ENCODE assay signal across 17 mouse cellular contexts in genomic region chr4:139697755-139698154, GRCm38 (mm10). TPM values are rescaled to one million over a fixed set of nuclear protein-coding genes. Genes with fewer than 3 reads are reported as not detected.
DNase-seq lines count a peak whose midpoint lies in the region; ATAC-seq and TF ChIP-seq lines count a peak whose summit lies in the region.
"Had no signal": no experiment of that assay in that cellular context is flagged by ENCODE, and none has a peak within 500 bp of the region (broad histone marks: within the 10 kb centered on the region; RNA-seq: fewer than 3 reads in every experiment).

No protein-coding gene starts in this region.

- H3K4me2 ChIP-seq in forebrain, postnatal 0 days (ENCODE audit: low read depth): no peak overlapping the region
- H3K4me2 ChIP-seq in midbrain, embryonic 14.5 days (ENCODE audit: low read length): no peak overlapping the region
- no peak overlapping the region for H3K4me2 ChIP-seq in limb, embryonic 14.5 days (replicated peaks; ENCODE audit: low read depth, low read length, severe bottlenecking)
- H3K4me2 ChIP-seq: heart, embryonic 11.5 days had no signal

- H3K9ac ChIP-seq in forebrain, postnatal 0 days: no peak overlapping the region
- H3K9ac ChIP-seq in midbrain, embryonic 14.5 days (replicated peaks; ENCODE audit: low read length): no peak overlapping the region
- no peak overlapping the region for H3K9ac ChIP-seq in limb, embryonic 14.5 days (ENCODE audit: low read depth, low read length, severe bottlenecking)

- H3K9me3 ChIP-seq in forebrain, embryonic 10.5 days: peaks cover 7% of the 10 kb centered on the region; the same call in 1 of the 2 replicates
- H3K9me3 ChIP-seq in forebrain, postnatal 0 days (ENCODE audit: low read length): no peaks in the 10 kb centered on the region
- H3K9me3 ChIP-seq in midbrain, embryonic 10.5 days (replicated peaks): no peaks in the 10 kb centered on the region
- no peaks in the 10 kb centered on the region for H3K9me3 ChIP-seq in midbrain, embryonic 14.5 days (ENCODE audit: control insufficient read depth, low read length)
- H3K9me3 ChIP-seq in limb, embryonic 14.5 days (ENCODE audit: control insufficient read depth, low read length): no peaks in the 10 kb centered on the region

- WGBS in forebrain, embryonic 10.5 days: 8% methylated on average over 9 of the region's 9 CpGs
- 12% methylated on average over 9 of the region's 9 CpGs for WGBS in forebrain, postnatal 0 days
- WGBS in midbrain, embryonic 10.5 days: 7% methylated on average over 9 of the region's 9 CpGs
- WGBS in midbrain, embryonic 14.5 days: 8% methylated on average over 9 of the region's 9 CpGs
- 4% methylated on average over 9 of the region's 9 CpGs for WGBS in limb, embryonic 14.5 days
- WGBS in thymus, adult 2 months: 25% methylated on average over 9 of the region's 9 CpGs

- intact Hi-C loops in left cerebral cortex, postnatal 14 days (cut with DNase I): no loop called here

- no peak for TF ChIP-seq POLR2A in limb, embryonic 14.5 days (IDR thresholded peaks at IDR 0.05; ENCODE audit: borderline replicate concordance, extremely low read depth, insufficient read depth, insufficient read length)
- TF ChIP-seq POLR2A in thymus, adult 2 months (IDR thresholded peaks at IDR 0.05; ENCODE audit: control insufficient read depth, extremely low read depth, insufficient read depth, low read length, poor library complexity): no peak

- TF ChIP-seq CTCF in forebrain, postnatal 0 days (IDR thresholded peaks at IDR 0.05; ENCODE audit: low read depth): no peak
- TF ChIP-seq CTCF in thymus, adult 2 months (IDR thresholded peaks at IDR 0.05; ENCODE audit: borderline replicate concordance, control insufficient read depth, extremely low read depth, insufficient read depth, low read length, poor library complexity): no peak

- peak overlapping the region; percentile 76 for H3K27ac ChIP-seq in forebrain, embryonic 10.5 days
- no peak overlapping the region for H3K27ac ChIP-seq in forebrain, postnatal 0 days (ENCODE audit: low read depth, low read length)
- peak overlapping the region; percentile 59 for H3K27ac ChIP-seq in midbrain, embryonic 10.5 days (replicated peaks)
- no peak overlapping the region for H3K27ac ChIP-seq in midbrain, embryonic 14.5 days (replicated peaks; ENCODE audit: low read depth, low read length)
- H3K27ac ChIP-seq in limb, embryonic 14.5 days (replicated peaks; ENCODE audit: low read depth, low read length): no peak overlapping the region
- no peak overlapping the region for H3K27ac ChIP-seq in thymus, adult 2 months (ENCODE audit: control insufficient read depth, insufficient read depth, low read length)
- H3K27ac ChIP-seq: macrophage; stomach, postnatal 0 days had no signal

- no peak for ATAC-seq in forebrain, postnatal 0 days
- no peak for ATAC-seq in midbrain, embryonic 14.5 days (ENCODE audit: low FRiP score, low TSS enrichment)
- peak; percentile 70 for ATAC-seq in limb, embryonic 14.5 days (ENCODE audit: low FRiP score, low read depth)
- no peak for ATAC-seq in monocyte, adult 5-6 weeks (replicated peaks; ENCODE audit: insufficient number of reproducible peaks, low FRiP score, low TSS enrichment, poor library complexity, severe bottlenecking)

- H3K36me3 ChIP-seq in forebrain, embryonic 10.5 days (replicated peaks): no peaks in the 10 kb centered on the region
- H3K36me3 ChIP-seq in forebrain, postnatal 0 days (ENCODE audit: insufficient read depth): no peaks in the 10 kb centered on the region
- H3K36me3 ChIP-seq in midbrain, embryonic 10.5 days: no peaks in the 10 kb centered on the region
- H3K36me3 ChIP-seq in midbrain, embryonic 14.5 days (ENCODE audit: control insufficient read depth, insufficient read depth, low read length): no peaks in the 10 kb centered on the region
- H3K36me3 ChIP-seq in limb, embryonic 14.5 days (ENCODE audit: control insufficient read depth, insufficient read depth, low read length): no peaks in the 10 kb centered on the region
- H3K36me3 ChIP-seq in thymus, adult 2 months (ENCODE audit: control insufficient read depth, insufficient read depth, low read length): no peaks in the 10 kb centered on the region

- H3K4me3 ChIP-seq in forebrain, embryonic 10.5 days: no peak overlapping the region
- no peak overlapping the region for H3K4me3 ChIP-seq in forebrain, postnatal 0 days (ENCODE audit: low read depth, low read length)
- no peak overlapping the region for H3K4me3 ChIP-seq in midbrain, embryonic 10.5 days
- no peak overlapping the region for H3K4me3 ChIP-seq in midbrain, embryonic 14.5 days (replicated peaks; ENCODE audit: low read depth, low read length)
- H3K4me3 ChIP-seq in limb, embryonic 14.5 days (replicated peaks; ENCODE audit: low read length): no peak overlapping the region
- H3K4me3 ChIP-seq in thymus, adult 2 months (ENCODE audit: control insufficient read depth, insufficient read depth, low read length): no peak overlapping the region

- peak; percentile 36 for DNase-seq in forebrain, embryonic 10.5 days (ENCODE audit: extremely low spot score, low spot score)
- no peak for DNase-seq in forebrain, postnatal 0 days
- peak; percentile 44 for DNase-seq in midbrain, embryonic 10.5 days (ENCODE audit: low spot score)
- DNase-seq in midbrain, embryonic 14.5 days: no peak
- peak; percentile 63 for DNase-seq in limb, embryonic 14.5 days (ENCODE audit: low spot score)
- no peak for DNase-seq in thymus, adult 2 months
- DNase-seq in left cerebral cortex, postnatal 14 days (ENCODE audit: low spot score in 2 of 2): no peak
- DNase-seq: adrenal gland, postnatal 14 days; cerebellum, postnatal 36 days; kidney, postnatal 14 days; spleen, adult 18-20 months had no signal

- H3K4me1 ChIP-seq in forebrain, embryonic 10.5 days: peaks cover 25% of the 10 kb centered on the region
- no peaks in the 10 kb centered on the region for H3K4me1 ChIP-seq in forebrain, postnatal 0 days (ENCODE audit: insufficient read depth)
- H3K4me1 ChIP-seq in midbrain, embryonic 10.5 days: peaks cover 26% of the 10 kb centered on the region
- no peaks in the 10 kb centered on the region; the same call in 1 of the 2 replicates for H3K4me1 ChIP-seq in midbrain, embryonic 14.5 days (ENCODE audit: control insufficient read depth, insufficient read depth, low read length)
- no peaks in the 10 kb centered on the region for H3K4me1 ChIP-seq in limb, embryonic 14.5 days (ENCODE audit: control insufficient read depth, insufficient read depth, low read length)
- H3K4me1 ChIP-seq in thymus, adult 2 months (replicated peaks; ENCODE audit: control insufficient read depth, insufficient read depth, low read length): no peaks in the 10 kb centered on the region

- peaks cover 54% of the 10 kb centered on the region for H3K27me3 ChIP-seq in forebrain, embryonic 10.5 days (ENCODE audit: poor library complexity, severe bottlenecking)
- H3K27me3 ChIP-seq in forebrain, postnatal 0 days (ENCODE audit: insufficient read depth, low read length): no peaks in the 10 kb centered on the region
- peaks cover 48% of the 10 kb centered on the region for H3K27me3 ChIP-seq in midbrain, embryonic 10.5 days (ENCODE audit: low read depth, poor library complexity, severe bottlenecking)
- no peaks in the 10 kb centered on the region for H3K27me3 ChIP-seq in midbrain, embryonic 14.5 days (ENCODE audit: control insufficient read depth, insufficient read depth, low read length)
- no peaks in the 10 kb centered on the region for H3K27me3 ChIP-seq in limb, embryonic 14.5 days (ENCODE audit: control insufficient read depth, insufficient read depth, low read length)
- H3K27me3 ChIP-seq in thymus, adult 2 months (ENCODE audit: control insufficient read depth, insufficient read depth, low read length): no peaks in the 10 kb centered on the region; the same call in 1 of the 2 replicates

RNA-seq across cellular contexts. Expression of gene Tas1r2, which starts 44.4 kb away (rescaled TPM):
- not detected in 2 replicates for polyA plus RNA-seq in forebrain, embryonic 10.5 days (2016; fragmentation: Nextera tagmentation; extraction: Ambion mirVana)
- total RNA-seq in forebrain, postnatal 0 days (2014; rRNA removed): 0.05 TPM in 1 of 2 replicates, not detected in the other
- not detected in 2 replicates for polyA plus RNA-seq in forebrain, postnatal 0 days (2015; fragmentation: Nextera tagmentation; extraction: Ambion mirVana)
- polyA plus RNA-seq in midbrain, embryonic 10.5 days (2016; fragmentation: Nextera tagmentation; extraction: Ambion mirVana): 0.09 TPM in 1 of 2 replicates, not detected in the other
- not detected in 2 replicates for polyA plus RNA-seq in midbrain, embryonic 14.5 days (2014; fragmentation: Nextera tagmentation; extraction: Ambion mirVana)
- 0.04 and 0.05 TPM in 2 replicates for polyA plus RNA-seq in limb, embryonic 14.5 days (2012; rRNA removed)
- not detected in 2 replicates for polyA plus RNA-seq in limb, embryonic 14.5 days (2014; fragmentation: Nextera tagmentation; extraction: Ambion mirVana)
- 0.05 and 0.17 TPM in 2 replicates for polyA plus RNA-seq in thymus, adult 2 months (2012; rRNA removed)
- 0.53 TPM in 1 of 3 replicates, not detected in the others for total RNA-seq in monocyte, adult 5-6 weeks (2017)
- total RNA-seq in left cerebral cortex, postnatal 14 days (2021): not detected
- total RNA-seq: adrenal gland, postnatal 14 days had no signal
- polyA plus RNA-seq: heart, embryonic 11.5 days; liver, embryonic 16.5 days; macrophage; stomach, postnatal 0 days; urinary bladder, adult 2 months had no signal

Comparison
In these comparisons a context has a peak if more than half of its experiments do, and no peak if none do; other contexts are left out.
1. DNase-seq: peak in forebrain, embryonic 10.5 days (single experiment), midbrain, embryonic 10.5 days (single experiment) and limb, embryonic 14.5 days (single experiment); none in forebrain, postnatal 0 days (single experiment), midbrain, embryonic 14.5 days (single experiment), thymus, adult 2 months (single experiment) and left cerebral cortex, postnatal 14 days (0 of 2).
2. H3K27ac ChIP-seq: peak in forebrain, embryonic 10.5 days (single experiment) and midbrain, embryonic 10.5 days (single experiment); none in forebrain, postnatal 0 days (single experiment), midbrain, embryonic 14.5 days (single experiment), limb, embryonic 14.5 days (single experiment) and thymus, adult 2 months (single experiment).